Mouse (Mus musculus) megakaryocyte, adult 5-6 weeks (primary cell): ENCODE measurements around the gene Dchs2. TPM values are rescaled to one million over a fixed set of nuclear protein-coding genes. Genes with fewer than 3 reads are reported as not detected.

Source experiments
- ATAC-seq: 2 replicates; pipeline ENCODE4 v1.8.0; 2016; ENCODE audit warnings: mild to moderate bottlenecking, inconsistent platforms; ENCODE audit not compliant: poor library complexity, severe bottlenecking
- total RNA-seq, 2 experiments: library from RNA; stranded (forward) in 1 of 2; stranded (reverse) in 1 of 2; fragments of 153-499, 151-499 nt in 1 of 2; fragments of 221-1000, 200-1000 nt in 1 of 2; gene quantifications; 2 replicates each; pipeline versions ENCODE4 v1.2.3 to v1.2.4; 2015 to 2017

Gene Dchs2
- total RNA-seq, 2 experiments from 2014 or later: not detected

- no peak for ATAC-seq
These were observed 20.3 kb downstream of the Dchs2 start for GRCm38 (mm10) chr3:83148055-83148447.

- no peak for ATAC-seq
These were observed 20.8 kb downstream of the Dchs2 start for GRCm38 (mm10) chr3:83148508-83148907.

GRCm38 (mm10) chr3:83155600-83155999, 27.9 kb downstream of the Dchs2 start:
- ATAC-seq: no peak

GRCm38 (mm10) chr3:83156165-83156564, 28.4 kb downstream of the Dchs2 start:
- no peak for ATAC-seq

GRCm38 (mm10) chr3:83161542-83162231, 33.9 kb downstream of the Dchs2 start:
- no peak for ATAC-seq

- ATAC-seq: no peak
These were observed 35.9 kb downstream of the Dchs2 start for GRCm38 (mm10) chr3:83163676-83164075.

GRCm38 (mm10) chr3:83185527-83185926, 57.8 kb downstream of the Dchs2 start:
- no peak for ATAC-seq

GRCm38 (mm10) chr3:83191271-83191670, 63.5 kb downstream of the Dchs2 start:
- ATAC-seq: no peak

- ATAC-seq: no peak
These were observed 64.7 kb downstream of the Dchs2 start for GRCm38 (mm10) chr3:83192401-83192800.

GRCm38 (mm10) chr3:83194911-83195310, 67.2 kb downstream of the Dchs2 start:
- no peak for ATAC-seq

- ATAC-seq: no peak
These were observed 73.7 kb downstream of the Dchs2 start for GRCm38 (mm10) chr3:83201286-83201980.

- ATAC-seq: no peak
These were observed 77.4 kb downstream of the Dchs2 start for GRCm38 (mm10) chr3:83205073-83205668.

GRCm38 (mm10) chr3:83209646-83210045, 81.9 kb downstream of the Dchs2 start:
- no peak for ATAC-seq

- ATAC-seq: no peak
These were observed 82.5 kb downstream of the Dchs2 start for GRCm38 (mm10) chr3:83210210-83210609.

- ATAC-seq: no peak
These were observed 84.2 kb downstream of the Dchs2 start for GRCm38 (mm10) chr3:83211939-83212338.

GRCm38 (mm10) chr3:83212578-83212977, 84.8 kb downstream of the Dchs2 start:
- ATAC-seq: no peak

GRCm38 (mm10) chr3:83218059-83218458, 90.3 kb downstream of the Dchs2 start:
- ATAC-seq: no peak

GRCm38 (mm10) chr3:83220101-83220500, 92.4 kb downstream of the Dchs2 start:
- ATAC-seq: no peak

- no peak for ATAC-seq
These were observed 94.4 kb downstream of the Dchs2 start for GRCm38 (mm10) chr3:83222125-83222524.

GRCm38 (mm10) chr3:83228383-83228782, 100.6 kb downstream of the Dchs2 start:
- ATAC-seq: no peak

GRCm38 (mm10) chr3:83230326-83230725, 102.6 kb downstream of the Dchs2 start:
- ATAC-seq: no peak

GRCm38 (mm10) chr3:83234457-83234856, 106.7 kb downstream of the Dchs2 start:
- ATAC-seq: no peak
